Mouse (Mus musculus): ENCODE results near the gene Erp29. TPM values are rescaled to one million over a fixed set of nuclear protein-coding genes. Genes with fewer than 3 reads are reported as not detected.

Gene Erp29
- polyA plus RNA-seq, 1 experiment, result 53.7 TPM

DNA sequence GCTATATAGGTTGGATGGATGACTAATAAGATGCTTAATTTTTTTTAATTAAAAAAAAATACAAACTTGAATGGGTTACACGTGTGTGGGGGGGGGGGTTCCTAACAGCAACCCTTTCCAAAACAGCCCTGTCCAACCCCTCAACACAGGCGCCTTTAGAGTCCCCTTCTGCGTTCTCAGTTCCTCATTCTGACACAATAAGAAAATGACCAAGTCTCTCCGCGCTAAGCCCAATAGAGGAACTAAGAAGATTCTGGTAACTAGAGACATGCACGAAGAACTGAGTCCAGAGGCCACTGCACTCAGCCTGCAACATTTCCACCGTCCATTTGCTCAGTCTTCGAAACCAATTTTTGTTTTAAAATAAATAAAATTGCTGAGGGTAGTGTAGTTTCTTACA lies 1.1 kb downstream of the Erp29 start:
- DNase-seq (ENCODE audit: low read depth, low spot score), result no peak
- 7% methylated on average over 8 of the region's 8 CpGs for WGBS

DNA sequence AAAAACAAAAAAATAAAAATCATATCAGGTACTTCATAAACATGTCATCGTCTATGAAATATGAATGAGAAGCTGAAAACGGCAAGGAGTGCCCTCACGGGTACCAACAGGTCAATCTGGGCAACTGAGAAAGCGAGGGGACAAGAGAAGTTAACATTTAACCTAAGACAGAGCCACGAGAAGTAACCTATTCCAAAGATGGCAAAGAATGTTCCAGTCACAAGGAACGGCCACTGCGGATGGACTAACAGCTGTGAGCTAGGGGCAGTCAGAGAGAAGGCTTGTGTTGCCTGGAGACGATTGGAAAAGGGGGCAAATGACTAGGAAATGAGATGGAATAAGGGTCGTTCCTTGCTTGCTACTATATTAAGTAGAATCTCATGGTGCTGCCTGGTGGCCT lies 1.8 kb downstream of the Erp29 start:
- 57% methylated on average over 9 of the region's 9 CpGs for WGBS
- DNase-seq (ENCODE audit: low read depth, low spot score), result no peak

GRCm38 (mm10) chr5:121449976-121450375 lies 2.3 kb downstream of the Erp29 start:
- 45% methylated on average over 6 of the region's 6 CpGs for WGBS
- peak; percentile 61 for DNase-seq (ENCODE audit: low read depth, low spot score)

- WGBS, result 96% methylated on average over 3 of the region's 3 CpGs
- no peak for DNase-seq (ENCODE audit: low read depth, low spot score)
These were observed 3.9 kb downstream of the Erp29 start for GRCm38 (mm10) chr5:121448450-121448849.

DNA sequence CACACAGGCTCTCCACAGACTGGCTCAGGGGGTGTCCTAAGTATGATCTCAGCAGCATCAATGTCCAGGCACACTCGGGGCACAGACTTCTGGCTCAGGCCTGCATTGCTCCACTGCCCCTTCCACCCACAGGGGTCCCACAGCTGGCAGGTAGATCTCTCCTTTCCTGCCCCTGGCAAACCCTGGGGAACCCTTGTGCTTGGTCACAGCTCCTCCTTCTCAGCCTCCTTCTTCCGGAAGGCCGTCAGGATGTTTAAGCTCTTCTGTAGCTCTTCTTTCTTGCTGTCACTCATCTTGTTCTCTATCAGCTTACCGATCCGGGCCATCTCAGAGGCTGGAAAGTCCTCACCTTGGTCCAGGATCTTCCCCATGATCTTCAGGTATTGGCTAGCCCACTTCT lies 7.4 kb downstream of the Erp29 start:
- WGBS, result 90% methylated on average over 5 of the region's 5 CpGs
- no peak for DNase-seq (ENCODE audit: low read depth, low spot score)

- DNase-seq (ENCODE audit: low read depth, low spot score), result no peak
These were observed 8.8 kb downstream of the Erp29 start for GRCm38 (mm10) chr5:121443548-121443947.

GRCm38 (mm10) chr5:121438756-121439155 lies 13.6 kb downstream of the Erp29 start:
- DNase-seq (ENCODE audit: low read depth, low spot score), result no peak
- 93% methylated on average over 11 of the region's 11 CpGs for WGBS

More at GRCm38 (mm10) chr5:121443548-121443947, 8.8 kb downstream of the Erp29 start:
- WGBS, result 95% methylated on average over 3 of the region's 3 CpGs

- 78% methylated on average over 5 of the region's 5 CpGs for WGBS
- no peak for DNase-seq (ENCODE audit: low read depth, low spot score)
These were observed 14.2 kb downstream of the Erp29 start for GRCm38 (mm10) chr5:121438131-121438530.

DNA sequence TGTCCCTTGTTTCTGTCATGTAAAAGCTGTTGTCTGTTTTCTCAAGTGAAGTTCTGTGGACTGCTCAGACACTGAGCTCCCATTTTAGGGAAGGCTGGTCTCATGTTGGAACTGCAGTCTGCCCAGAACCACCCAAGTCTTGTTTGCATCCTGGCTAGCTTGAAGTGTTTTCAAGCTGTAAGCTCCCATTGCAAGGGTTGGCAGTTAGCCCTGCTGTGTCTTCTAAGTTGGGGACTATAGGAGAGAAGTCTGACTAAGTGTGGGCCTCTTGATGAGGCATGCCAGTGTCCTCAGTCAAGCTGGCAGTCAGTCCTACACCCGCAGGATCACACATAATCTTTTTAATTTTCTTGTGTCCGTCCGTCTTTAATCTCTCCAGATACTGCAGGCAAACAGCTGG lies 23.4 kb downstream of the Erp29 start:
- WGBS, result 95% methylated on average over 3 of the region's 3 CpGs
- DNase-seq (ENCODE audit: low read depth, low spot score), result no peak

DNA sequence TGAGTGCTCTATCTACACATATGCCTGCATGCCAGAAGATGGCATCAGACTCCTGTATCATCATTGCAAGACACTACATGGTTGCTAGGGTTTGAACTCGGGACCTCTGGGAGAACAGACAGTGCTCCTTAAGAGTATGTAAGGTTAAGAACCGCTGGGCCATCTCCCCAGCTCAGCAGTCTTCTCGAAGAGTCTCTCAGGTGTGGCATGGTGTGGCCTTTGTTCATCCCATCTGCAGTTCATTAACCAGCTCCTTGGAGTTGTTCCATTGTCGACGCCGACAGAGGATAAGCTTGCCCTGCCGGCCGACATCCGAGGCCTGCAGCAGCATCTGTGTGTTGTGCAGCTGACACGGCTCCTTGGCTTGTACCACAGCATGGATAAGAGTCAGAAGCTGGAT lies 29.0 kb downstream of the Erp29 start:
- 44% methylated on average over 10 of the region's 10 CpGs for WGBS
- DNase-seq (ENCODE audit: low read depth, low spot score), result no peak

- WGBS, result 87% methylated on average over 6 of the region's 6 CpGs
- DNase-seq (ENCODE audit: low read depth, low spot score), result no peak
These were observed 29.5 kb downstream of the Erp29 start for GRCm38 (mm10) chr5:121422787-121423186.

- no peak for DNase-seq (ENCODE audit: low read depth, low spot score)
- 87% methylated on average over 9 of the region's 9 CpGs for WGBS
These were observed 31.6 kb downstream of the Erp29 start for GRCm38 (mm10) chr5:121420721-121421120.

- peak; percentile 44 for DNase-seq (ENCODE audit: low read depth, low spot score)
- 22% methylated on average over 4 of the region's 4 CpGs for WGBS
These were observed 41.3 kb downstream of the Erp29 start for GRCm38 (mm10) chr5:121410975-121411374.

DNA sequence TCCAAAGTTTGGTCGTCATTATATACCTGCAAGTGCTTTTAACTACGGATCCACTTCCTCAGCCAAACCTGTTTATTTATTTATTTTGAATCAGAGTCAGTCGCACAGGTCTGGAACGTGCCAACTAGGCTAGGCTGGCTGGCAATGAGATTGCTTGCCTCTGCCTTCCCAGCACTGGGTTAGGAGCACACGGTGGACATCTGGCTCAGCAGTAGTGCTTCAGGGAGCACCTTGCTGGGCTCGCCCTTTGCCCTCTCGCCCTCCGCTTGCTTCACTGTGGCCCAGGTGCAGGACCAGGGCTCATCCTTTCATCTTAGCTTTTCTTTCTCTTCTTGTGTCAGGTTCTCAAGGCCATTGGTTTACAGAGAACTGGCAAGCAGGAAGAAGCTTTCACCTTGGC lies 44.5 kb downstream of the Erp29 start:
- DNase-seq (ENCODE audit: low read depth, low spot score), result no peak
- 48% methylated on average over 8 of the region's 8 CpGs for WGBS

GRCm38 (mm10) chr5:121400849-121401248 lies 51.5 kb downstream of the Erp29 start:
- WGBS, result 55% methylated on average over 5 of the region's 5 CpGs
- DNase-seq (ENCODE audit: low read depth, low spot score), result no peak

DNA sequence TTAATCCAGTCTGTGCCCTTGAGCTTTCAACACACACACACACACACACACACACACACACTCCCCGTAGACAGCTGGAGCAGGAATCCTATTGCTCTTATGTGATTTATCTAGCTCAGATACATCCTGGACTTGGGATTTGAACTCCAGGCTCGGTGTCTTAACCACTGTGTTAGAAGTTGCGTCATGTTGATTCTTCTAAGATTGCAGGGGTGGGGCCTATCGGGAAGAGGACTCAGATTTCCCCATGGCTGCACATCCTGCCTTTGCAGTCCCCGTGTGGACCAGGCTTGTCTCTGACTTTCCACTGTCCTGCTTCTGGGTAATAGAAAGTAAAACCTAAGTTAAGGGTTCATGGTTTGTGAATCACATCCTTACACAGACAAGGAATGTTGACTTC lies 52.2 kb downstream of the Erp29 start:
- WGBS, result 17% methylated on average over 5 of the region's 5 CpGs
- no peak for DNase-seq (ENCODE audit: low read depth, low spot score)

GRCm38 (mm10) chr5:121399540-121399939 lies 52.8 kb downstream of the Erp29 start:
- no peak for DNase-seq (ENCODE audit: low read depth, low spot score)
- WGBS, result 41% methylated on average over 5 of the region's 5 CpGs

DNA sequence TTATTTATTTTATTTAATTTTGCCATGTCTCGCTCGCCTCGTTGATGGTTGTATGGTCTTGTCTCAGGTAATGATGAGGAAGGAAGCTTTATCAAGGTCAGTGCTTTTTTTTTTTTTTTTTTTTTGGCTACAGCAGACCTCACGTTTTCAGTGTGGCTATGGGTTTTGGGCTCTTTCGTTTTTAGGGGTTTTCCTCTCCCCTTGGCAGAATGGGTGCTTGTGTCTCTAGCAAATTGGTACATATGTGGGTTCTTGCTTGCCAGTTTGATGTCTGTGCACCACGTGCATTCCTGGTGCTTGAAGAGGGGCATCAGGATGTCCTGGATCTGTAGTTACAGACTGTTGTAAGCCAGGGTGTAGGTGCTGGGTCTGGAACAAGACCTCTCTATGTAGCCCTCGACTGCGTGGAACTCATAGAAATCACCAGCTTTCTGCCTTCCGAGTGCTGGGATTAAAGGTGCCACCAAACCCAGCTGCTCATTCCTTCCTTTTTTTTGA lies 53.3 kb downstream of the Erp29 start:
- no peak for DNase-seq (ENCODE audit: low read depth, low spot score)
- 22% methylated on average over 9 of the region's 9 CpGs for WGBS

DNA sequence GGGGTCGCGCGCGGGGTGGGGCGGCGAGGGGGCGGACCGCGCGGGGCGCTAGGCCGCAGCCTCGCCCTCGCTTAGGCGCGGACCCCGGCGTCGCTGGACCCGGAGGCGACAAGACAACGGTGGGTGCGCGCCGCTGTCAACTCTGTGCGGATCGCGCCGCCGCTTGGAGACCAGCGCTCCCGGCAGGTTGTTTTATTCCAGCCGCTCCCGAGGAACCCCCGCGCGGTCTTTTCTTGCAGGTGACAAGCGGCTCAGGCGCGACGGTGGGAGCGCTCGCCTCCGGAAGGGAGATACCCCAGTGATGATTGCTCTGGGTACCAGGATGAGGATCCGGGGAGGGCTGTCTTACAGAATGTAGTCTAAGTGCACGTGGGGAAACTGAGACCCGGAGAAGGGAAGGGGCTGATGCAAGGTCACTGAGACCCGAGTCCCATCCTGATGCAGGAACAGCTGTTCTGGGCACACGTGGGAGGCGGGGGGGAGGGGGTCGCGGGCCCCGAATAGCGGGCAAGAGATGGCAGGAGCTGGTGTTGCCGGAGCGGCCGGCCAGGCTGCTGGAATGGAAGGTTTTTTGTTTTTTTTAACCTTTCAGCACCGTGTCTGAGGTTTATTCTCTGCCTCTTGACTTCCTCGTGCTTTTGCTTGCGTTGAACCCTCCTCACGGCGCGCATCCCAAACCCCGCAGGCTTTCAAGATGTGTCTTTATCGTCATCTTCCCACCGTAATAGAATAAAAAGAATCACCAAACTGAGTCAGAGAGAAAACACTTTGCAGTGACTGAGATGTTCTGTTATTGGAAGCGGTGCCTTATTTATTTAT lies 54.0 kb downstream of the Erp29 start:
- WGBS, result 1% methylated on average over 67 of the region's 67 CpGs
- DNase-seq (ENCODE audit: low read depth, low spot score), result no peak

GRCm38 (mm10) chr5:121397187-121398145 lies 54.8 kb downstream of the Erp29 start, which contains the start of gene Naa25:
Gene Naa25, plus strand, starts transcription at chr5:121397936.
- DNase-seq (ENCODE audit: low read depth, low spot score), result peak; percentile 82
- 5% methylated on average over 53 of the region's 53 CpGs for WGBS

All from large intestine, adult 2 months (tissue).